Mouse (Mus musculus): ENCODE measurements around the gene Plekha6. TPM values are rescaled to one million over a fixed set of nuclear protein-coding genes. Genes with fewer than 3 reads are reported as not detected.

Gene Plekha6
- not detected in 2 replicates for polyA plus RNA-seq (2012; ENCODE audit: insufficient read depth, insufficient read length, missing spikeins)

DNA sequence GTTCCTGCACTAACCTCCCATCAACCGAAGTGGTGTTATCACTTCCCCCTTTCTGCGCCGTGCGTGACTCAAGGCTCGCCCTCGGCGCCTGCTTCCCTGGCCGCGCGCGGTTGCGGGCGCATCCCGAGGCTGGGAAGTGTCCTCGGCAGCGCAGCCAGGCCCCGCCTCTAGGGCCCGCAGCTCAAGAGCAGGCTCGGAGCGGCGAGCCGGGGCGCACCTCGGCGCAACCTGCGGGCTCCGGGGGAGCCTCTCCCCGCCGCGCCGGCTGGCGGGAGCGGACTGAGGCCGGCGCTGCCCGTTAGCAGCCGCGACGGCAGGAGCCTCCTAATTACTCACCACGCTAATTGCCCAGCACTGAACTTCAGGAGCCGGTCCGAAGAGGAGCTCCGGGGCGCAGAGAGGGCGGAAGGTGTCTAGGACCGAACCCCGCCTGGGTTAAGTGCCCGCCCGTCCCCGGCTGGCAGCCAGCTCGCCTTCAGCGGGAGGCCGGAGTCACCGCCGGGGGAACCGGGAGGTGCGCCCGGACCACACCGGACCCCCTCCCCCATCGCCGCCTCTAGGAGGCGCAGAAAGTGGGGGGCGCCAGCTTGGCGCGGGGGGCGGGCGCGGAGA lies at the start of gene Plekha6:
TSS of gene Plekha6 (plus strand) at position 391 of the 612 bp plus-strand sequence.
- no peak for TF ChIP-seq POLR2A (IDR thresholded peaks at IDR 0.05; ENCODE audit: borderline replicate concordance, low read depth, low read length)
- TF ChIP-seq CTCF (IDR thresholded peaks at IDR 0.05; ENCODE audit: low read depth, low read length) = no peak
- H3K27ac ChIP-seq (ENCODE audit: insufficient read depth, low read depth, low read length) = no peak within 1 kb of the TSS
- 0 out of 2 replicates have a peak, but pooled peaks cover 3% of the 10 kb centered on the region for H3K4me1 ChIP-seq (ENCODE audit: control insufficient read depth, insufficient read depth, low read length)
- H3K4me3 ChIP-seq (ENCODE audit: insufficient read depth, low read length) = peak within 1 kb of the TSS; percentile 38

DNA sequence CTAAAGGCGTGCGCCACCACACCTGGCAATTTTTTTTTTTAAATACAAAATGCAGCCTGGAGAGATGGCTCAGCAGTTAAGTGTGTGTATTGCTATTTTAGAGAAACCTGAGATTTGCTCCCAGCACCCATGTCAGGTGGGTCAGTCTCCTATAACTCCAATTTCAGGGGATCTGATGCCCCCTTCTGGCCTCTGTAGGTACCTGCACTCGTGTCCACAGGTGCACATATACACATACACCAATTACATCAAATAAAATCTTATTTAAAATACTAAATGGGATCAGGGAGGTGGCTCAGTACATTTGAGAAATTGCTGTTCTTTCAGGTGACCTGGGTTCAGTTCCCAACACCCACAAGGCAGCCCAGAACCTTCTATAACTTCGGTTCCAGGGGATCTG lies 47.9 kb upstream of the Plekha6 start:
- Histone ChIP-seq H3K4me3 (ENCODE audit: insufficient read depth, low read length) (no peak overlapping the region), H3K27ac (ENCODE audit: insufficient read depth, low read depth, low read length) (no peak overlapping the region), H3K4me1 (ENCODE audit: control insufficient read depth, insufficient read depth, low read length) (peaks cover 9% of the 10 kb centered on the region)
- TF ChIP-seq CTCF (IDR thresholded peaks at IDR 0.05; ENCODE audit: low read depth, low read length) (no peak), POLR2A (IDR thresholded peaks at IDR 0.05; ENCODE audit: borderline replicate concordance, low read depth, low read length) (no peak)

DNA sequence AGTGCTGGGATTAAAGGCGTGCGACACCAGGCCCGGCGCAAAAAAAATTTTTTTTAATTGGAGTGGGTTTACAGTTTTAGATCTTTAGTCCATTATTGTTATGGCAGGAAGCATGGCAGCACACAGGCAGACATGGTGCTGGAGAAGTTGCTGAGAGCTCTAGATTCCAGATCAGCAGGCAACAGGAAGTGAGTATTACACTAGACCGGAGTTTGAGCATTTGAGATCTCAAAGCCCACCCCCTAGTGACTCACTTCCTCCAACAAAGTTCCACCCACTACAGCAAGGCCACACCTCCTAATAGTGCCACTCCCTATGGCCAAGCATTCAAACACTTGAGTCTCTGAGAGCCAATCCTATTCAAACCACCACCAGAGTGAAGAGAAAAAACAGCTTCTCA lies 45.9 kb upstream of the Plekha6 start:
- H3K4me3 ChIP-seq (ENCODE audit: insufficient read depth, low read length) = no peak overlapping the region
- no peak for TF ChIP-seq POLR2A (IDR thresholded peaks at IDR 0.05; ENCODE audit: borderline replicate concordance, low read depth, low read length)
- TF ChIP-seq CTCF (IDR thresholded peaks at IDR 0.05; ENCODE audit: low read depth, low read length) = no peak
- H3K27ac ChIP-seq (ENCODE audit: insufficient read depth, low read depth, low read length) = no peak overlapping the region
- peaks cover 9% of the 10 kb centered on the region for H3K4me1 ChIP-seq (ENCODE audit: control insufficient read depth, insufficient read depth, low read length)

DNA sequence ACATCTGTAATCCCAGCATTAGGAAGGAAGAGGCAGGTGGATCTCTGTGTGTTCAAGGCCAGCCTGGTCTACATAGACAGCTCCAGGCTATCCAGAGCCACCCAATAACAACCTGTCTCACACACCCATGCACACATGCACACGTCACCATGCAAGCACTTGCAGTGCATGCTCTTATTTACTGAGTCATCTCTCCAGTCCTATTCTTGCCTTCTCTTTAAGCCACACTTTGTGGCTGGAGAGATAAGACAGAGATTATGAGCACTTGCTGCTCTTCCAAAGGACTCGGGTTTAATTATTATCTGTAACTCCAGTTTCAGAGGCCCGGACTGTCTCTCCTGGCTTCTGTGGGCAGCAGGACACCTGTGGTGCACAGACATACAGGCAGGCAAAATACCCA lies 45.2 kb upstream of the Plekha6 start:
- H3K4me1 ChIP-seq (ENCODE audit: control insufficient read depth, insufficient read depth, low read length) = peaks cover 9% of the 10 kb centered on the region
- no peak overlapping the region for H3K4me3 ChIP-seq (ENCODE audit: insufficient read depth, low read length)
- TF ChIP-seq POLR2A (IDR thresholded peaks at IDR 0.05; ENCODE audit: borderline replicate concordance, low read depth, low read length) = no peak
- TF ChIP-seq CTCF (IDR thresholded peaks at IDR 0.05; ENCODE audit: low read depth, low read length) = no peak
- H3K27ac ChIP-seq (ENCODE audit: insufficient read depth, low read depth, low read length) = no peak overlapping the region

DNA sequence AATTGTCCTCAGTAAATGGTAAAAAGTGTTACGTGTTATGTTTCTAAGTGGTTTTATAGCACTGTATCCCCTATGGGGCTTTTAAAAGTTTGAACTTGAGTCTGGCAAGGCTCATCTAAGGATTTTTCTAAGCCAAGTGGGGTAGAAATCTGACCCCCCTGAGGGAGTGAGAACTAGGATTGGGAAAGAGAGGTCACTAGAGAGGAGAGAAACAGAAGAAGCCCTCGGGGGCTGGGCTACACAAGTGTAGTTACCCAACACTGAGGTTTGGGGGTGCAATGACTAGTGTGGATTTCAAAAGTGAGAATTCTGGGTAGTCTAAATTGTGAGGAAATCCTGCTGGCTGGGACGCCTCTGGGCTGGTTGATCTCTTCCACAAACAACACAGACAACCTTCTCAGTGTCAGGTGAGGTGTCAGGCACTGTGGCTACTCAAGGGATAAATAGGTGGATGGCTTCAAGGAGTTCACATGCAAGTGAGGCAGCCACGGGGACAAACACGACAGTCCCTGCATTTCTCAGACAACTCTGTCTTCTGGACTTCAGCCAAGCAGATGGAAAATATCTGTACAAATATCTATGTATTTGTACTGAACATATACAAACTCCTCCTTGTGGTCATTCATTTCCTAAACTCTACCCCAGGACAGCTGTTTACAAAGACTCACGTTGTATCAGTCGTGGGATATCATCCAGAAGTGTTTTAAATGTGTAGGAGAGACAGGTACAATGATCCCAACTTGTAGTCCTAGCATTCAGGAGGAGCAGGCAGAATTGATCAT lies 43.9 kb upstream of the Plekha6 start:
- TF ChIP-seq CTCF (IDR thresholded peaks at IDR 0.05; ENCODE audit: low read depth, low read length) = no peak
- TF ChIP-seq POLR2A (IDR thresholded peaks at IDR 0.05; ENCODE audit: borderline replicate concordance, low read depth, low read length) = no peak
- H3K4me1 ChIP-seq (ENCODE audit: control insufficient read depth, insufficient read depth, low read length) = peaks cover 9% of the 10 kb centered on the region
- no peak overlapping the region for H3K4me3 ChIP-seq (ENCODE audit: insufficient read depth, low read length)
- H3K27ac ChIP-seq (ENCODE audit: insufficient read depth, low read depth, low read length) = 0 out of 2 replicates have a peak overlapping the region, but pooled peaks have one; percentile 7

DNA sequence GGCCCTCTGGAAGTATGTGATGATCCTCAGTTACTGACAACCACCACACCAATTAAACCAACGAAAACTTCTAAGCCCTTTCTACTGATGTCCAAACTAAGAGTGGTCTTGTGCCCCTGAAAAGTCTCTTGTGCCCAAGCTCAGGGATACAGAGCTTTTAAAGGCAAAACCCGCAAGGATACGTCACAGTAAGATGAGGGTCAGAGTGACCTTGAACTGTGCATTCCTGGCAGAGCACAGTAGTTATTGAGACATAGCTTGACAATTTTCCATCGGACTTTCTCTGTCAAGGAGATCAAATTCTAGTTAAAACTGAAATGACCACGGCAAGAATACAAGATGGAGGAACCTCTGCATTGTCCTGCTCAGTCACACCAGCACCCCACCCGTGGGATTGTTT lies 42.8 kb upstream of the Plekha6 start:
- Histone ChIP-seq H3K4me3 (ENCODE audit: insufficient read depth, low read length) (no peak overlapping the region), H3K4me1 (ENCODE audit: control insufficient read depth, insufficient read depth, low read length) (peaks cover 9% of the 10 kb centered on the region), H3K27ac (ENCODE audit: insufficient read depth, low read depth, low read length) (no peak overlapping the region)
- TF ChIP-seq POLR2A (IDR thresholded peaks at IDR 0.05; ENCODE audit: borderline replicate concordance, low read depth, low read length) (no peak), CTCF (IDR thresholded peaks at IDR 0.05; ENCODE audit: low read depth, low read length) (no peak)

DNA sequence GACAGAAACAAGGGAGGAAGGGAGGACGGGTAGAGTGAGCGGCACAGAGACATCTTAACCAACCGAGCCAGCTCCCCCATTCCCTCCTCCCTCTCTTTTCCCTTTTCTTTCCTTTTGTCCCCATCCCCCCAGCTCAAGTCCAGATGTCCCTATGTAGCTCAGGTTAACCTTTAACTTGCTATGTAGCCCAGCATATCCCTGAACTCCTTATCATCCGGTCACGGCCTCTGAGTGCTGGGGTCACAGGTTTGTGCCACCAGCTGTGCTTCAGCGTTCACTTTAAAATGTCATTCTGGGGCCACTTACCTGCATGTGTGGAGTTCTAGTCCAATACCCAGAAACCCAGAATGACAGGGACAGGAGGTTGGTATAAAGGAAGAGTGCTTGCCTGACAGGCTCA lies 39.9 kb upstream of the Plekha6 start:
- Histone ChIP-seq H3K4me1 (ENCODE audit: control insufficient read depth, insufficient read depth, low read length) (peaks cover 10% of the 10 kb centered on the region), H3K4me3 (ENCODE audit: insufficient read depth, low read length) (no peak overlapping the region), H3K27ac (ENCODE audit: insufficient read depth, low read depth, low read length) (no peak overlapping the region)
- TF ChIP-seq CTCF (IDR thresholded peaks at IDR 0.05; ENCODE audit: low read depth, low read length) (no peak), POLR2A (IDR thresholded peaks at IDR 0.05; ENCODE audit: borderline replicate concordance, low read depth, low read length) (no peak)

DNA sequence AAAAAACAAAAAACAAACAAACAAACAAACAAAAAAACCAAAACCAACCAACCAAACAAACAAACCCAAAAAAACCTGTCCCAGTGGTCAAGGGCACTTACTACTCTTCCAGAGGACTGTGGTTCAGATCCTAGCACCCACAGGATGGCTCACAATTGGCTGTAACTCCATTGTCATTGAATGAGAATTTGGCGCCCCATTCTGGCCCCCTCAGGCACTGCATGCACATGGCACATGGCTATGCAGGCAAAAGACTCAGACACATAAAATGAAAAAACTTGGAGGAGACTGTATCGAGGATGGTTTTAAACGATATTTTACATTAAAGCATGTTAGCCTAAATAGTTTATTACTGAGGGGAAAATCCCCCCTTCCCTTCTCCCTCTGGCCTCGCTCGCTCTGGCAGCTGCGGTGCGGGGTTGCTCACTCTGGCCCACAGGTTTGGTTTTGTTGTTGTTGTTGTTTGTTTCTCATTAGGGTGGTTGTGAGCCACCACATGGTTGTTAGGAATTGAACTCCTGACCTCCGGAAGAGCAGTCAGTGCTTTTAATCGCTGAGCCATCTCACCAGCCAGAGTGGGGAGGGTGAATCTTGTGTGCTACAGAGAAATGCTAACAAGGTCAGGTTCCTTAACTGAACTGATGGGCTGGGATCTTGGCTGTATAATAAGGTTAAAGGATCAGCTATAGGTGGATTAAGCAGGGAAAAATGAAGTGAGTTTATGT lies 38.2 kb upstream of the Plekha6 start:
- no peak overlapping the region for H3K4me3 ChIP-seq (ENCODE audit: insufficient read depth, low read length)
- TF ChIP-seq POLR2A (IDR thresholded peaks at IDR 0.05; ENCODE audit: borderline replicate concordance, low read depth, low read length) (no peak), CTCF (IDR thresholded peaks at IDR 0.05; ENCODE audit: low read depth, low read length) (no peak)
- no peak overlapping the region for H3K27ac ChIP-seq (ENCODE audit: insufficient read depth, low read depth, low read length)
- H3K4me1 ChIP-seq (ENCODE audit: control insufficient read depth, insufficient read depth, low read length) = peaks cover 11% of the 10 kb centered on the region

DNA sequence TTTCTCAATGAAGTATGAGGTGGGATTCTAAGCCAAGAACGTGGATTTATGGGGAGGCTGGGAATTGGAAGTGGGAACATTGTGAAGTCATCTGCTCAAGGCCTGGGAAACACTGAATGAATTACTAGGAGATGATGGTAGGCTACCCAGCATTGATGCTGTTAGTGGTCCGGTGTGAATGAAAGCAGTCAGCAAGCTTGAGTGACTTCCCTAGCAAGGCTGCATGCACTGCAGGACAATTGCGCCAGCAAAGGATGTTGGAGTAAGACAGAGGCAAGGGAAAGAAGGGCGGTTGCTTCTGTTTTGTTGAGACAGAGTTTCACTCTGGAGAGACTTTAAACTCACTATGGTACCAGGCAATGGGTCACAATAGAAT lies 37.7 kb upstream of the Plekha6 start:
- peaks cover 11% of the 10 kb centered on the region for H3K4me1 ChIP-seq (ENCODE audit: control insufficient read depth, insufficient read depth, low read length)
- TF ChIP-seq POLR2A (IDR thresholded peaks at IDR 0.05; ENCODE audit: borderline replicate concordance, low read depth, low read length) (no peak), CTCF (IDR thresholded peaks at IDR 0.05; ENCODE audit: low read depth, low read length) (no peak)
- H3K27ac ChIP-seq (ENCODE audit: insufficient read depth, low read depth, low read length) = no peak overlapping the region
- no peak overlapping the region for H3K4me3 ChIP-seq (ENCODE audit: insufficient read depth, low read length)
